Mouse (Mus musculus): Measurements from ENCODE around the gene Glipr2. TPM values are rescaled to one million over a fixed set of nuclear protein-coding genes. Genes with fewer than 3 reads are reported as not detected.

Gene Glipr2
- 37.9 and 41.4 TPM in 2 replicates for polyA plus RNA-seq (2015; fragmentation: Nextera tagmentation; extraction: Ambion mirVana)

- WGBS: 0% methylated on average over 45 of the region's 45 CpGs
- TF ChIP-seq EP300 (IDR thresholded peaks at IDR 0.05): no peak
- TF ChIP-seq CTCF (IDR thresholded peaks at IDR 0.05): peak; percentile 88
Measured at GRCm38 (mm10) chr4:43957292-43957845, at the start of gene Glipr2. Glipr2 (plus strand) TSS chr4:43957401.

GRCm38 (mm10) chr4:43918221-43918620 is 39.0 kb upstream of the Glipr2 start:
- 89% methylated on average over 5 of the region's 5 CpGs for WGBS

More at GRCm38 (mm10) chr4:43957292-43957845, at the start of gene Glipr2:
- Histone ChIP-seq H3K36me3 (ENCODE audit: insufficient read depth, low read length) (no peaks in the 10 kb centered on the region), H3K4me2 (replicated peaks; ENCODE audit: low read depth, low read length) (peak within 1 kb of the TSS; percentile 97), H3K4me3 (ENCODE audit: low read depth, low read length) (peak within 1 kb of the TSS; percentile 60), H3K27ac (ENCODE audit: low read length) (peak within 1 kb of the TSS; percentile 72), H3K4me1 (ENCODE audit: insufficient read depth, low read depth, low read length) (peaks cover 4% of the 10 kb centered on the region; the same call in 1 of the 2 replicates), H3K9ac (replicated peaks; ENCODE audit: low read depth) (peak within 1 kb of the TSS; percentile 41; the same call in 1 of the 2 replicates), H3K27me3 (replicated peaks; ENCODE audit: insufficient read depth, low read length) (no peaks in the 10 kb centered on the region), H3K9me3 (ENCODE audit: low read length) (no peaks in the 10 kb centered on the region)
- DNase-seq (ENCODE audit: low spot score) (peak; percentile 92), ATAC-seq (peak; percentile 90)

GRCm38 (mm10) chr4:43920602-43921001 is 36.6 kb upstream of the Glipr2 start:
- H3K36me3 ChIP-seq (ENCODE audit: insufficient read depth, low read length): 0 out of 2 replicates have a peak, but pooled peaks cover 7% of the 10 kb centered on the region
- no peak overlapping the region for H3K4me3 ChIP-seq (ENCODE audit: low read depth, low read length)
- WGBS: 98% methylated on average over 1 of the region's 1 CpGs

More at GRCm38 (mm10) chr4:43918221-43918620, 39.0 kb upstream of the Glipr2 start:
- no peak for TF ChIP-seq EP300 (IDR thresholded peaks at IDR 0.05)
- TF ChIP-seq CTCF (IDR thresholded peaks at IDR 0.05): no peak
- no peak overlapping the region for H3K4me2 ChIP-seq (replicated peaks; ENCODE audit: low read depth, low read length)
- H3K27me3 ChIP-seq (replicated peaks; ENCODE audit: insufficient read depth, low read length): no peaks in the 10 kb centered on the region
- DNase-seq (ENCODE audit: low spot score) (no peak), ATAC-seq (no peak)
- no peaks in the 10 kb centered on the region for H3K4me1 ChIP-seq (ENCODE audit: insufficient read depth, low read depth, low read length)
- no peak overlapping the region for H3K9ac ChIP-seq (replicated peaks; ENCODE audit: low read depth)
- H3K9me3 ChIP-seq (ENCODE audit: low read length): no peaks in the 10 kb centered on the region
- no peak overlapping the region for H3K4me3 ChIP-seq (ENCODE audit: low read depth, low read length)
- 0 out of 2 replicates have a peak, but pooled peaks cover 7% of the 10 kb centered on the region for H3K36me3 ChIP-seq (ENCODE audit: insufficient read depth, low read length)
- H3K27ac ChIP-seq (ENCODE audit: low read length): no peak overlapping the region

GRCm38 (mm10) chr4:43925125-43925524 is 32.1 kb upstream of the Glipr2 start:
- no peak overlapping the region for H3K27ac ChIP-seq (ENCODE audit: low read length)
- ATAC-seq: no peak
- 83% methylated on average over 6 of the region's 6 CpGs for WGBS
- H3K36me3 ChIP-seq (ENCODE audit: insufficient read depth, low read length): 0 out of 2 replicates have a peak, but pooled peaks cover 10% of the 10 kb centered on the region
- H3K9me3 ChIP-seq (ENCODE audit: low read length): no peaks in the 10 kb centered on the region
- TF ChIP-seq CTCF (IDR thresholded peaks at IDR 0.05) (no peak), EP300 (IDR thresholded peaks at IDR 0.05) (no peak)
- no peaks in the 10 kb centered on the region for H3K27me3 ChIP-seq (replicated peaks; ENCODE audit: insufficient read depth, low read length)
- no peaks in the 10 kb centered on the region for H3K4me1 ChIP-seq (ENCODE audit: insufficient read depth, low read depth, low read length)
- no peak for DNase-seq (ENCODE audit: low spot score)
- no peak overlapping the region for H3K4me2 ChIP-seq (replicated peaks; ENCODE audit: low read depth, low read length)
- no peak overlapping the region for H3K4me3 ChIP-seq (ENCODE audit: low read depth, low read length)
- H3K9ac ChIP-seq (replicated peaks; ENCODE audit: low read depth): no peak overlapping the region

More at GRCm38 (mm10) chr4:43920602-43921001, 36.6 kb upstream of the Glipr2 start:
- DNase-seq (ENCODE audit: low spot score) (no peak), ATAC-seq (no peak)
- no peak overlapping the region for H3K4me2 ChIP-seq (replicated peaks; ENCODE audit: low read depth, low read length)
- no peak overlapping the region for H3K9ac ChIP-seq (replicated peaks; ENCODE audit: low read depth)
- H3K4me1 ChIP-seq (ENCODE audit: insufficient read depth, low read depth, low read length): no peaks in the 10 kb centered on the region
- TF ChIP-seq EP300 (IDR thresholded peaks at IDR 0.05) (no peak), CTCF (IDR thresholded peaks at IDR 0.05) (peak; percentile 28)
- H3K27me3 ChIP-seq (replicated peaks; ENCODE audit: insufficient read depth, low read length): no peaks in the 10 kb centered on the region
- H3K9me3 ChIP-seq (ENCODE audit: low read length): no peaks in the 10 kb centered on the region
- H3K27ac ChIP-seq (ENCODE audit: low read length): no peak overlapping the region

- no peaks in the 10 kb centered on the region for H3K9me3 ChIP-seq (ENCODE audit: low read length)
- no peak overlapping the region for H3K4me2 ChIP-seq (replicated peaks; ENCODE audit: low read depth, low read length)
- ATAC-seq (peak; percentile 96), DNase-seq (ENCODE audit: low spot score) (peak; percentile 95)
- 9% methylated on average over 3 of the region's 3 CpGs for WGBS
- peak; percentile 96 for TF ChIP-seq CTCF (IDR thresholded peaks at IDR 0.05)
- no peak for TF ChIP-seq EP300 (IDR thresholded peaks at IDR 0.05)
- H3K27ac ChIP-seq (ENCODE audit: low read length): no peak overlapping the region
- no peaks in the 10 kb centered on the region for H3K4me1 ChIP-seq (ENCODE audit: insufficient read depth, low read depth, low read length)
- H3K36me3 ChIP-seq (ENCODE audit: insufficient read depth, low read length): 0 out of 2 replicates have a peak, but pooled peaks cover 9% of the 10 kb centered on the region
- H3K9ac ChIP-seq (replicated peaks; ENCODE audit: low read depth): no peak overlapping the region
- no peak overlapping the region for H3K4me3 ChIP-seq (ENCODE audit: low read depth, low read length)
- no peaks in the 10 kb centered on the region for H3K27me3 ChIP-seq (replicated peaks; ENCODE audit: insufficient read depth, low read length)
Measured at GRCm38 (mm10) chr4:43925779-43926178, 31.4 kb upstream of the Glipr2 start.

GRCm38 (mm10) chr4:43927826-43928225 is 29.4 kb upstream of the Glipr2 start:
- H3K9ac ChIP-seq (replicated peaks; ENCODE audit: low read depth): no peak overlapping the region
- H3K27me3 ChIP-seq (replicated peaks; ENCODE audit: insufficient read depth, low read length): no peaks in the 10 kb centered on the region
- no peaks in the 10 kb centered on the region for H3K9me3 ChIP-seq (ENCODE audit: low read length)
- no peak overlapping the region for H3K4me2 ChIP-seq (replicated peaks; ENCODE audit: low read depth, low read length)
- TF ChIP-seq EP300 (IDR thresholded peaks at IDR 0.05) (no peak), CTCF (IDR thresholded peaks at IDR 0.05) (peak; percentile 58)
- DNase-seq (ENCODE audit: low spot score): peak; percentile 17
- ATAC-seq: no peak
- H3K27ac ChIP-seq (ENCODE audit: low read length): no peak overlapping the region
- no peak overlapping the region for H3K4me3 ChIP-seq (ENCODE audit: low read depth, low read length)
- no peaks in the 10 kb centered on the region for H3K4me1 ChIP-seq (ENCODE audit: insufficient read depth, low read depth, low read length)
- H3K36me3 ChIP-seq (ENCODE audit: insufficient read depth, low read length): 0 out of 2 replicates have a peak, but pooled peaks cover 5% of the 10 kb centered on the region
- WGBS: 92% methylated on average over 3 of the region's 3 CpGs
